Mouse (Mus musculus) hindbrain, embryonic 16.5 days (tissue): ENCODE measurements around the gene Mbd3. TPM values are rescaled to one million over a fixed set of nuclear protein-coding genes. Genes with fewer than 3 reads are reported as not detected.
"Not testable (repeated sequence)": the region's sequence is repeated elsewhere in the genome, so short reads cannot be mapped to it uniquely, and the experiment has no call there.

ENCODE experiments used
- ATAC-seq: fragments of 200-750 bp; cut with Nextera tagmentation; 2 replicates; pipeline ENCODE4 v1.8.0; 2017; ENCODE audit warnings: moderate TSS enrichment, moderate library complexity
- H3K27ac ChIP-seq: fragments of 300-500 bp; sonication (generic); 2 replicates; pipeline ENCODE4 v1.5.1; 2014; ENCODE audit warnings: low read depth, mild to moderate bottlenecking, control low read depth, low read length, moderate library complexity
- H3K27me3 ChIP-seq: fragments of 300-500 bp; sonication (generic); replicated peaks from 2 replicates; pipeline ENCODE4 v1.6.1; 2014; ENCODE audit warnings: low read length; ENCODE audit not compliant: control insufficient read depth, insufficient read depth
- H3K36me3 ChIP-seq: fragments of 300-500 bp; sonication (generic); 2 replicates; pipeline ENCODE4 v1.6.1; 2014; ENCODE audit warnings: mild to moderate bottlenecking, low read length, moderate library complexity, mixed read lengths; ENCODE audit not compliant: control insufficient read depth, insufficient read depth
- H3K4me1 ChIP-seq: fragments of 300-500 bp; sonication (generic); 2 replicates; pipeline ENCODE4 v1.6.1; 2014; ENCODE audit warnings: low read depth, low read length; ENCODE audit not compliant: control insufficient read depth, insufficient read depth
- H3K4me2 ChIP-seq: fragments of 300-500 bp; sonication (generic); 2 replicates; pipeline ENCODE4 v1.6.1; 2014; ENCODE audit warnings: mild to moderate bottlenecking, low read length, control low read depth, moderate library complexity
- H3K4me3 ChIP-seq: fragments of 300-500 bp; sonication (generic); 2 replicates; pipeline ENCODE4 v1.5.1; 2014; ENCODE audit warnings: mild to moderate bottlenecking, low read length, control low read depth, moderate library complexity
- H3K9ac ChIP-seq: fragments of 300-500 bp; sonication (generic); 2 replicates; pipeline ENCODE4 v1.6.1; 2014; ENCODE audit warnings: low read depth, mild to moderate bottlenecking, control low read depth, low read length, moderate library complexity
- H3K9me3 ChIP-seq: fragments of 300-500 bp; sonication (generic); 2 replicates; pipeline ENCODE4 v1.6.1; 2014; ENCODE audit warnings: mild to moderate bottlenecking, low read length, moderate library complexity; ENCODE audit not compliant: control insufficient read depth
- WGBS: fragments of 180-500 bp; shearing (Covaris S2); extraction: QIAGEN DNeasy Blood & Tissue Kit; methylation state at CpG from one replicate; pipeline ENCODE4 v1.1.7; 2014; 5-methylcytosine and 5-hydroxymethylcytosine counted together
- polyA plus RNA-seq: library from polyadenylated mRNA; unstranded; fragments of >200 nt; fragmentation: Nextera tagmentation; extraction: Ambion mirVana; gene quantifications from 2 replicates; pipeline ENCODE4 v1.2.1, GENCODE M21; 2015

The Mbd3 gene
- polyA plus RNA-seq, 1 experiment from 2014 or later = 196 TPM

DNA sequence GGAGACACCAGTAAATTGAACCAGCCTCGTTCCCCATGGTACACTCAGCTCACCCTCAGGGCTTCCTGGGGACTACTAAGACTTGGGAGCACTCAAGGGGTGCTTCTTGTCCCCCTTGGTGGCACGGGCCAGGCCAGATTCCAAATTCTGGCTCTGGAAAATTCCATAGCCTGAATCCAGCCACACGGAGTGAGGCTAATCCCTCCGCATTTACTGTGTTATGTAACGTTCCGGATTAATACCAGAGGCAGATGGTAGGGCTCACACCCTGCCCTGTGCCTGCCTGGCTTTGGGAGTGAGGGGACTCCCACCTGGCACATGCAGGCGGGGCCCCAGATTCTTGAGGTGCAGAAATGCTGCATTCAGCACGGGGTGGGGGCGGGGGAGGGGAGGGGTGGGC lies 43.9 kb downstream of the Mbd3 start:
- Histone ChIP-seq H3K4me1 (peaks cover 20% of the 10 kb centered on the region), H3K9ac (no peak overlapping the region), H3K27ac (no peak overlapping the region), H3K27me3 (peaks cover 66% of the 10 kb centered on the region), H3K4me2 (no peak overlapping the region; the same call in 1 of the 2 replicates), H3K4me3 (no peak overlapping the region), H3K9me3 (no peaks in the 10 kb centered on the region), H3K36me3 (no peaks in the 10 kb centered on the region)
- WGBS = 4% methylated on average over 9 of the region's 9 CpGs
- no peak for ATAC-seq

DNA sequence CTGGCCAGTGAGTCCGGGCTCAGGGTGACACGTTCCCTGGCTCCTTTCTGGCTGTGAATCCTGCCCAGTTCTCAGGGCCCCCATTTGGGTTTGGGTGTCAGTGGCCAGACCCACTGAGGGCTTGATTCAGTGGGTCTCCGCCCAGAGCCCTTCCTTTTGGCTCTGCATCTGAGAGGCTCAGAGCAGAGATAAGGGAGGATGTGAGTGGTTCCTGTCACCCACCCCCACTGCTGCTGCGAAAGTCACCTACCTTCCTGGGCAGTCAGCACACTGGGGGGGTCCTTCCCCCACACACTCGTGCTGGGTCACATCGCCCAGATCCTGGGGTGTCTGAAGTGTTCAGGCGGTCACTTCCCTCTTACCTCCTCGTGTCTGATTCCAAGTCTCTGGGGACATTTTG lies 46.6 kb downstream of the Mbd3 start:
- no peak overlapping the region for H3K4me3 ChIP-seq
- H3K27ac ChIP-seq = no peak overlapping the region
- H3K36me3 ChIP-seq = no peaks in the 10 kb centered on the region
- peaks cover 15% of the 10 kb centered on the region for H3K4me1 ChIP-seq
- H3K27me3 ChIP-seq = peaks cover 65% of the 10 kb centered on the region
- WGBS = 60% methylated on average over 8 of the region's 8 CpGs
- H3K4me2 ChIP-seq = no peak overlapping the region
- H3K9me3 ChIP-seq = no peaks in the 10 kb centered on the region
- no peak for ATAC-seq
- no peak overlapping the region for H3K9ac ChIP-seq

DNA sequence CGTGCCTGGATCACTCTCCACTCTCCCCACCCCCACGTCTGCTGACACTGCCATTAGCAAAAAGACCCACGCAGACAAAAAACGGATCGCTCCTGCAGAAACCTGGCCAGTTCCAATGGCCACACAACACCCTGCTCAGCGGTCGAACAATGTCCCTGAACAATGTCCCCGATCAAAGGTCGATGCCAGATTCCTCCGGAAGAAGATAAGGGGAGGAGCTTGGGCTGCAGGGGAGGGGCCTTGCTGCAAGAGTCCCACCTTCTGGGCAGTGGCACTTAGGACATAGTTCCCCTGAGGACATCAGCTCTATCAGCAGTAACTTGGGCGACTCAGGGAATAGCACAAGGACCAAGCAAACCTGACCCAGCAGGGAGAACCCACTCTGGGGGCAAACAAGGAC lies 47.5 kb downstream of the Mbd3 start:
- WGBS = 15% methylated on average over 11 of the region's 11 CpGs
- no peak for ATAC-seq
- no peaks in the 10 kb centered on the region for H3K36me3 ChIP-seq
- no peak overlapping the region for H3K27ac ChIP-seq
- no peak overlapping the region for H3K9ac ChIP-seq
- H3K27me3 ChIP-seq = peaks cover 64% of the 10 kb centered on the region
- H3K4me2 ChIP-seq = no peak overlapping the region
- H3K4me3 ChIP-seq = no peak overlapping the region
- no peaks in the 10 kb centered on the region for H3K9me3 ChIP-seq
- H3K4me1 ChIP-seq = peaks cover 13% of the 10 kb centered on the region

DNA sequence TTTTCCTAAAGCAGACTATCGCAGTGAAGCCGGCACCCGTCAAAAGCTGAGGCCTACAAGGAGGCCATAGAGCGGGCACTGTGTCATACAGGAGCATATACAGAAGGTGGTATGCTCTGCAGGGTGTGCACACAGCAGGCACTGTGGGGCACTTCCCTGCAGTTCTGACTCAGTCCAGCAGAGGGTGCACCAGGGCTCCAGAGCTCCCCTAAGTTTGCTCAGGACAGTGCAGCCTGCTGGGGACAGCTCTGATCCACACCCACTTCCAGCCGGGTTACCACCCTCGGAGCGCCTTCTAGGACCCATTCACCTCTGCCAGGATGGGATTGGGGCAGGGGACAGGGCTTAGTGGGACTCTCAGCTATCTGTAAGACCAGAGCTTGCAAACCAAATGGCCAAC lies 49.1 kb downstream of the Mbd3 start:
- Histone ChIP-seq H3K27ac (no peak overlapping the region), H3K4me2 (no peak overlapping the region), H3K4me3 (no peak overlapping the region), H3K9me3 (no peaks in the 10 kb centered on the region), H3K4me1 (no peaks in the 10 kb centered on the region; the same call in 1 of the 2 replicates), H3K36me3 (no peaks in the 10 kb centered on the region), H3K9ac (no peak overlapping the region), H3K27me3 (peaks cover 60% of the 10 kb centered on the region)
- WGBS = 2% methylated on average over 7 of the region's 7 CpGs
- 0 out of 2 replicates have a peak, but pooled peaks have one; percentile 65 for ATAC-seq

DNA sequence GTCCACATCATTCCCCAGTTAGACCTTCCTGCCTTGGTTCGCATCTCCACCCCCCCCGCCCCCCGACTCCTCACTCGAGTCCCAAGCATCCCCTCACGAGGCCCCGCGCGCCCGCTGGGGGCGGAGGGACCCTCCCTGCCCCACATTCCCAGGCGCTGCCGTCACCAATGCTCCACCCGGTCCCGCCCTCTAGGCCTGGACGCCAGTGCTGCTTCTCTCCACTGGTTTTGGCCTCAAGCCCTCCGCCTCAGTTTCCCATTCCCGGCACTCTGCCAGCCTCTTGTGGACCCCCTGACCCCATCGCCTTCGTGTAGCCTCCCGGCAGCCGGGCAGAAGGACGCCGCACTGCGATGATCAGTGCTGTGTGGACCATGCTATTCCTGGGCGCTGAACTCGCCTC lies 50.4 kb downstream of the Mbd3 start:
- WGBS = 14% methylated on average over 26 of the region's 26 CpGs
- H3K9ac ChIP-seq = no peak overlapping the region
- no peak overlapping the region for H3K4me2 ChIP-seq
- no peak for ATAC-seq
- H3K36me3 ChIP-seq = no peaks in the 10 kb centered on the region
- H3K27me3 ChIP-seq = peaks cover 65% of the 10 kb centered on the region
- no peak overlapping the region for H3K4me3 ChIP-seq
- H3K9me3 ChIP-seq = no peaks in the 10 kb centered on the region
- no peaks in the 10 kb centered on the region; the same call in 1 of the 2 replicates for H3K4me1 ChIP-seq
- no peak overlapping the region for H3K27ac ChIP-seq

DNA sequence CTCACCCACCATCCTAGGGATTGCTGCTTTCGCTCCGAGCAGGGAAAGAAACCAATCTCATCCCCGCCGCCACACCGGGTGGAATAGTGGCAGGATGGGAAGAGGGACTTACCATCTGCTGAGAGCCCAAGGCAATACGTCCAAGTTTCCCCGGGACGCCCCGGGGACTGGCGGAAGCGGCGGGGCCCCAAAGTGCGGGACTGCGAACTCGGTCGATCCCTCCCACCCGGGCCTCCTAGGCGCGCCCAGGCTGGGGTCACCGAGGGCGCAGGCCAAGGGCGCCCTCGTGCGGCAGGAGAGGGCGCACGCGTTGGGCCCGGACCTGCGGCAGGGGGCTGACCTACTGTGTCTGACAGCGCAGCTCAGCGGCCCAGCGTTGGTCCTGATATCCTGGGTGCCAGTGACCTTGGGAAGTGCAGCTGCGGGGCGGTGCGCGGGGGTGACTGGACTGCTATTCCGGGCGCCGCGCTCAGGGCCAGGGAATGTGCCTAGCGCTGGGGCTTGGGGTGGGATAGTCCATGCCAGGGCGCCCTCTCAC lies 51.0 kb downstream of the Mbd3 start, which contains the start of gene Adamtsl5:
Gene Adamtsl5 (minus strand): TSS at position 169 of the 538 bp plus-strand sequence.
- Histone ChIP-seq H3K36me3 (no peaks in the 10 kb centered on the region), H3K9ac (no peak within 1 kb of the TSS), H3K9me3 (no peaks in the 10 kb centered on the region), H3K27ac (no peak within 1 kb of the TSS), H3K4me2 (peak within 1 kb of the TSS; percentile 34), H3K4me3 (peak within 1 kb of the TSS; percentile 19), H3K27me3 (peaks cover 70% of the 10 kb centered on the region), H3K4me1 (peaks cover 4% of the 10 kb centered on the region)
- no peak for ATAC-seq
- 0% methylated on average over 39 of the region's 42 CpGs for WGBS

DNA sequence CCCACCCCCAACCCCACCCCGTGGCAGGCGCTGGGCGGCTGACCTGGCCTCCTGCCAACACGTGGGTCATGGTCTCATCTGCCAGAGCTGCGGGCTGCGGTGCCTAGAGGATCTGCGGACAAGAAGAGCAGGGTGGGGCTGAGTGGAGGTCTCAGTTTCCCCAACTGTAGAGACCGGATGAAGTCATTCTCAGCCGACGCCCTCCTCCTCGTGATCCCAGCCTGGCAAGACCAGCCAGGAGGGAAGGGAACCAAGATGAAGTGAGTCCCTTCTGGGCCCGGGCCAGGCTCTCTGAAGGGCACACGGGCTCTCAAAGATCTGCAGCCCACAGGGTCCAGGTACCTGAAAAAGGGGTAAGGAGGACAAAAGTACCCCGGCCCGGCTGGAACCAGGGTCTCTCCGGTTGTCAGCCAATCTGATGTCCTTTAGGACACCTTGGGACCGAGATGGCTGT lies 51.8 kb downstream of the Mbd3 start:
- H3K4me2 ChIP-seq = peak overlapping the region; percentile 34; the same call in 1 of the 2 replicates

DNA sequence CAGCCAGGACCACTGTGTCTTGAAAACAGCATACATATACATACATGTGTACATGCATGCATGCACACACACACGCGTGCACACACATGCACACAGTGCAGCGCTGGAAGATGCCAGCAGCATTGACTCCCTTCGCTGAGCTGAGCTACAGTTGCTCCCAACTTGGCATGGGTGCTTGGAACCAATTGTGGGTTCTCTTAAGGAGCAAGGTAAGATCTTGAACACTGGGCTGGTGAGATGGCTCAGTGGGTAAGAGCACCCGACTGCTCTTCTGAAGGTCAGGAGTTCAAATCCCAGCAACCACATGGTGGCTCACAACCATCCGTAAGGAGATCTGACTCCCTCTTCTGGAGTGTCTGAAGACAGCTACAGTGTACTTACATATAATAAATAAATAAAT lies 53.4 kb downstream of the Mbd3 start:
- not testable (repeated sequence) for ATAC-seq, H3K4me2 ChIP-seq
- 81% methylated on average over 5 of the region's 6 CpGs for WGBS

More for the DNA sequence above, 51.8 kb downstream of the Mbd3 start:
- Histone ChIP-seq H3K4me1 (peaks cover 12% of the 10 kb centered on the region), H3K4me3 (no peak overlapping the region), H3K36me3 (no peaks in the 10 kb centered on the region), H3K9me3 (no peaks in the 10 kb centered on the region), H3K9ac (no peak overlapping the region), H3K27ac (no peak overlapping the region), H3K27me3 (peaks cover 72% of the 10 kb centered on the region)
- no peak for ATAC-seq
- 12% methylated on average over 17 of the region's 17 CpGs for WGBS

DNA sequence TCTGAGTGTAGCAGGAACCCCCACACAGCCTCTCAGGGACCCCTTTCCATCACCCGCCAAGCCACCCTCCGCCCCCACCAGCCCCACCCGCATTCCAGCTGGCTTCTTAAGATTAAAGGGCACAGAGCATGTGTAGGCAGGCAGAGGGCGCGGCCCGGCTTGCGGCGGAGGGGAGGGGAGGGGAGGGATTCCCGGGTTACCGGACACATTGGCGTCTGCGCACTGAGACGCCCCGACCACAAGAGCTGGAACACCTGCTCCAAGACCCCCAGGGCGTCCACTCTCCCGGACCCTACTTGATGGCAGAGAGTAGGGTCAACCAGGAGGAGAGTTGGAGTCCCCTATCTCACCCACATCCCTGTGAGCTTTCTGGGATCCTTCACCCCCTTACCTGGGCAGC lies 54.2 kb downstream of the Mbd3 start:
- H3K27ac ChIP-seq = no peak overlapping the region
- H3K4me1 ChIP-seq = peaks cover 20% of the 10 kb centered on the region
- no peak for ATAC-seq

More for the DNA sequence above, 53.4 kb downstream of the Mbd3 start:
- Histone ChIP-seq H3K27me3 (peaks cover 81% of the 10 kb centered on the region), H3K4me1 (peaks cover 20% of the 10 kb centered on the region)
- H3K9me3 ChIP-seq, H3K9ac ChIP-seq, H3K4me3 ChIP-seq, H3K27ac ChIP-seq, H3K36me3 ChIP-seq: not testable (repeated sequence)

More for the DNA sequence above, 54.2 kb downstream of the Mbd3 start:
- 3% methylated on average over 14 of the region's 16 CpGs for WGBS
- Histone ChIP-seq H3K4me2 (no peak overlapping the region), H3K9me3 (no peaks in the 10 kb centered on the region), H3K36me3 (no peaks in the 10 kb centered on the region), H3K4me3 (no peak overlapping the region), H3K27me3 (peaks cover 86% of the 10 kb centered on the region), H3K9ac (no peak overlapping the region)
